Mouse (Mus musculus) heart, adult 11 months (tissue): Measurements from ENCODE around the gene Pgpep1l.

Source experiments
- DNase-seq: peaks from one replicate; pipeline ENCODE4 v3.0.0; 2022

The Pgpep1l gene

DNA sequence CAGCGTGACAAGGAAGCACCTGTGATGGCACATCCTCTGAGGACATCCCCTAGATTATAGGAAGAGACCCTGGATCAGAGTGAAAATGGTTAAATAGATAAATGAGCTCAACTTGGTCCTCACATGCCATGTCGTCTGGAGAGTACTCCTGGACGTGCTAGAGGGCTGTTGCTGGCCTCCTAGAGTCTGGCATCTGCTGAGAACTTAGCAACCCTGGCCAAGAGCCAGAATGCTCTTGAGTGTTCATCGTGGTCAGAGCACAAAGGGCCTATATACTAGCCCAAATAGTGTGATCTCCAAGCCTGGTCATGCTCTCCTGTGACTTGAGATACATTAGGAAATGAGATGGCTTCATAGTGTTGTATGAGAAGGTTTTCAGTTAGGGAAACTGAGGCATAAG lies 53.6 kb downstream of the Pgpep1l start:
- DNase-seq = no peak

DNA sequence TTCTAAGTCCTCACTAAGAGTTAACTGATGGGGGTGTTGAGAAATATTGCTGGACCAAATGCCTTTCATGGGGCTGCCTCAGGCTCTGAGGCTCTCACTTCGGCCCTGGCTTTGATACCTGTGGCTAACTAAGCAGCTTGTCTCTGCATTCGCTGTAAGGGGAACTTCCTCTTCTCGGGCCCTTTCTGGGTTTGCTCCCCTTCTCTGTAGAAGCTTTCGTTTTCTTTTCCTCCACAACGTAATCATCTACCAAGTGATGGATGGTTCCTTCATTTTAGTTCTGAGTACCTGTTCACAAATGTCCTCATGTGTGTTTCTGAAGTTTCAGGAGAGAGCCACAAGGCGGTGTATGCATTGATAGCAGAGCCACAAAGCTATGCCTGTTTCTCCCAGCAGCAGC lies 55.0 kb downstream of the Pgpep1l start:
- no peak for DNase-seq

DNA sequence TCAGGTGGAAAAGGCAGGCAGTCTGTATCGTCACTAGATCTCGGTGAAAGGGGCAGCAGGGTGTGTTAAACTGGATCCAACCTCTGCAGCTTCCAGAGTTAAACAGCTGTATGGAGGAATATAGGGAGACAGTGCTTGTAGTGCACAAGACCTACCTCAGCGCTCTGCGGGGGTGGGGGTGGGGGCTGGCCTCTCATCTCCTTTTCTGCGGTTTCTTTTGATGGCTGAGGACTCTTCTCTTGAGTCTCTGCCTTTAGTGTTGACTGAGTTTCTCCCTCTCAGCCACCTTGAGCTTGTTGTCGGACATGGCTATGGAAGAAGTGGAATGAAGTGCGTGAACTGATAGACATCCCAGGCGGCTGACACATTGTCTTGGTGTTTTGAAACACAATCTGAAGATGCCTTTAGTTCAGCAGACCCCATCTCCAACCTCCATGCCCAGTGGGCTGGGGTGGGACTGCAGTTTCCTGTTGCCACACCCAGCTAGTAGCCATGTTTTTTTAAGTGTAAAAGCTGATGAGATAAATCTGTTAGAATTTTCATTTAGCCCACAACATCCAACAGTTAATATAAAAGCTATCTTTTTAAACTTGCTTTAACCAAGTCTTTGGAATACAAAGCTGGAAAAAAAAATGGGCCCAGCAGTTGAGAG lies 58.1 kb downstream of the Pgpep1l start:
- no peak for DNase-seq

DNA sequence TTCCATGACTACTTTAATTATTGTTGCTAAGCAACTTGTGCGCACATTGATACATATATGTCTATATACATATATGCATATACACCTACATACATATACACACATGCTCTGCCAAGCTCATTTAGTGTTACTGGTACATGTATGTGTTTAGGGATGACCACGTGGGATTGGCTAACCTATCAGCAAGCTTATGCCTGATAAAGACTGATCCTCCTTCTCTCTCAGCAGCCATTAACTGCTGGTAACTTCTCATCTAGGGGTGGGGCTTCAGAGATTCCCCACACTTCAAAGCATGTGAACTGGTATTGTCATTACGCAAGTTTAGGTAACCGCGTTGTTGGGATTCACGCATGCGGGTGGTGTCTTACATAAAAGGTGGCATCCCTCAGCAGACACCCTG lies 64.4 kb downstream of the Pgpep1l start:
- no peak for DNase-seq

DNA sequence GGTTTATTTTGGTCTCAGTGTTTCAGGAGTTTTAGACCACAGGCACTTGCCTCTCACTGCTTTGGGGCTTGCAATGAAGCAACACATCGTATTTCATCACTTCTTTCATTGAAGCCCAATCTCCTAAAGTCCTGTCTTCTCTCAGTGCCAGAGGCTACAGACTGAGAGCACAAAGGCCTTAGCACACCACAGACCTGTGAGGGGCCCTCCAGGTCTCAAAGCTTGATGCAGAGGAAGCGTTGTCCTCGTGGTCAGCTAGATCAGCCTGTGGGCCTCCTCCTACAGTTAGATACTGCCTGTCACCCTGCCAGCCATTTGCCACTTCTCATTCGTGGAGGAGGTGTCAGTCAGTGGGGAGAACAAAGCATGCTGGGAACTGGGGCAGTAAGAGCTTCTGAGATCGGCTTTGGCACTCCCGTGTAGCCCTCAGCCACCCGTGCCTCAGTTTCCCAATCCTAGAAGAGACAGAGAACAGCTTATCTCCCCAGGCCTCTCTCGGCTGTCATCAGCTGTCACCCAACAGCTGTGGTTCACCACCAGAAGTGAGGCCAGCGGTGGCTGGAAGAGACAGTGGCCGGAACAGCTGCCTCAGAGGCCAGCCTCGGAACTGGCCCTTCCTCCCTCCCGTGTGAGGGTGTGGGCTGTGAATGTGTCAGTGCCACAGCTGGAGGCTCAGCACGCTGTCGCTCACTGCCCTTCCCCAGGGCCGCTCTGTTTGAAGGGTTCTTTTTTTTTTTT lies 69.9 kb downstream of the Pgpep1l start:
- peak; percentile 94 for DNase-seq

DNA sequence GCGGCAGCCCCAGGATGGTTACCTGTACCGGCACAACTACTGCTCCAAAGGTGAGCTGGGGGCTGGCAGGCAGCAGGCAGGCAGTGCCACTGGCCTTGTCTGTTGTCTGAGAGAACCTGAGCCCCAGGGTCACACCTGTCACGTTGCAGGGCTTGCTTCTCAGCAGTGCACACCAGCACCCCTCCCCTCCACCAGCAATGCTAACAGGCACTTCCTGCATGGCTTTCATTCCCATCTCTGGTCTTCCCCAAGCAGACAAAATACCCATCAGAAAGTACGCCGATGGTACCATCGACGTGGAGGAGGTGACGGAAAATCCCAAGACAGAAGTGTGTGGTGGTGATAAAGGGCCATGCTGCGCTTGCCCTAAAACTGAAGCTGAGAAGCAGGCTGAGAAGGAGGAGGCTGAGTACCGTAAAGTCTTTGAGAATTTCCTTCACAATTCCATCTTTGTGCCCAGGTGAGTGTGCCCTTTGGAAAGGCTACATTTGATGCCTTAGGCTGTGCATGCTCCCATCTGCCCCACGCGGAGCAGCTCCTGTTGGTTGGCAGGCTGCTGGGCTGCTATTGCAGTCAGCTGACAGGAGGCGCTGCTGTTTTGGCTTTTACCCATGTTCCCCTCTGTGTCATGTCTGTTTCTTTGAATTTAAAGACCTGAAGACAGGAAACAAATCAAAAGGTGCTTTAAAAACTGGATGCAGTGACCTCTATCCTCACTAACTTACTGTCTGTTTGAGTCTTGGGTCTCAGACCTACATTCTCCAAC lies 74.2 kb downstream of the Pgpep1l start:
- DNase-seq = no peak

DNA sequence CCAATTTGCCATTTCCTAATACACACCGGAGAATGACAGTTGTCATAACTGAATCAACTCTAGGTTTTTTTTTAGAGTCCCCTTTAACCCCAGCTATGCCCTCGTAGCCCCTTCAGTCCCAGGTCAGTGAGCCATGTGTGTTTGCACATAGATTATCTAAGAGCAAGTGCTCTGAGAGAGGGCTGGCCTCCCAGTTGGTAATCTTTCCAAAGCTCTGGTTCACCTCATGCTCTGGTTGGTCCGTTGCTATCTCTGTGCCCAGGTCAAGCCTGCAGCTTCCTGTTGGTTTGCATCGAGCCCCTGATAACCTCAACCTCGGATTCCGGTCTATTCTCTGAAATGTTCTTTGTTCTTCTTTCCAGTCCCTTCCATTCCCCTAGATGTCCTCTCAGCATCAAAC lies 74.8 kb downstream of the Pgpep1l start:
- DNase-seq = no peak
